12 mouse cellular contexts compared by ENCODE assay signal in the genomic region with DNA sequence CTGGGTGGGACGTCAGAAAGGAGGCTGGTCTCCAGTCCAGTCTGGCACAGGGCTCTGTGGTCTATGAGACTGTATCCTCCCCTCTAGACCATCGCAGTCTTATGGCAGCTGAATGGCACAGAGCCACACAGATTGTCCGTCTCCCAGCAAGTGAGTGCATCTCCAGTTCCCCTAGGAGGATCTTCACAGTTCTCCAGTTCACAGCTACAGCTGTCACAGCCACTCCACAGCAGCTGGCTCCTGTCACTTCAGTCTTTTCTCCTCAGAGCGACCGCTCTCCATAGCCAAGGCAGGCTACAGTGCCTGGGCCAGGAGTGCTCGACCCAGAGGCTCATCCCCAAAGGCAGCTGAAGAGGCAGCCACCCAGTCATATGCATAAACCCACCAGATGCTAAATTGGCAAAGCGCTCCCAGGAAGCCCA. TPM values are rescaled to one million over a fixed set of nuclear protein-coding genes. Genes with fewer than 3 reads are reported as not detected.
DNase-seq lines count a peak whose midpoint lies in the region; ATAC-seq and TF ChIP-seq lines count a peak whose summit lies in the region.
"Had no signal": no experiment of that assay in that cellular context is flagged by ENCODE, and none has a peak within 500 bp of the region (broad histone marks: within the 10 kb centered on the region; RNA-seq: fewer than 3 reads in every experiment).

No protein-coding gene starts in this region.

- peaks cover 48% of the 10 kb centered on the region for H3K27me3 ChIP-seq in midbrain, embryonic 13.5 days
- peaks cover 42% of the 10 kb centered on the region for H3K27me3 ChIP-seq in midbrain, embryonic 11.5 days (ENCODE audit: control insufficient read depth, insufficient read depth, low read length)
- peaks cover 43% of the 10 kb centered on the region for H3K27me3 ChIP-seq in limb, embryonic 14.5 days (ENCODE audit: control insufficient read depth, insufficient read depth, low read length)
- peaks cover 40% of the 10 kb centered on the region for H3K27me3 ChIP-seq in stomach, embryonic 15.5 days (replicated peaks)

- H3K27ac ChIP-seq in gastrocnemius, adult 2 months = peak overlapping the region; percentile 38
- H3K27ac ChIP-seq in midbrain, embryonic 13.5 days = no peak overlapping the region
- no peak overlapping the region for H3K27ac ChIP-seq in midbrain, embryonic 11.5 days (ENCODE audit: low read depth, low read length)
- no peak overlapping the region for H3K27ac ChIP-seq in limb, embryonic 14.5 days (replicated peaks; ENCODE audit: low read depth, low read length)
- H3K27ac ChIP-seq in stomach, embryonic 15.5 days = peak overlapping the region; percentile 63; the same call in 1 of the 2 replicates
- H3K27ac ChIP-seq: forebrain, embryonic 15.5 days; neural tube, embryonic 12.5 days had no signal

- TF ChIP-seq CTCF in gastrocnemius, adult 2 months (IDR thresholded peaks at IDR 0.05) = no peak

- no peak for TF ChIP-seq POLR2A in limb, embryonic 14.5 days (IDR thresholded peaks at IDR 0.05; ENCODE audit: borderline replicate concordance, extremely low read depth, insufficient read depth, insufficient read length)

- DNase-seq in gastrocnemius, adult 2 months = peak; percentile 68
- no peak for DNase-seq in gastrocnemius, adult 8-10 months (ENCODE audit: low spot score in 2 of 2)
- no peak for DNase-seq in midbrain, embryonic 11.5 days (ENCODE audit: low spot score, missing footprints)
- DNase-seq in limb, embryonic 14.5 days (ENCODE audit: low spot score) = peak; percentile 55
- DNase-seq in adrenal gland, adult (ENCODE audit: inconsistent age in 2 of 2, low spot score in 1 of 2) = no peak
- DNase-seq in spleen, postnatal 4 days (ENCODE audit: low spot score in 2 of 2) = no peak

- peaks cover 37% of the 10 kb centered on the region for H3K36me3 ChIP-seq in midbrain, embryonic 13.5 days
- peaks cover 9% of the 10 kb centered on the region; the same call in 1 of the 2 replicates for H3K36me3 ChIP-seq in midbrain, embryonic 11.5 days (ENCODE audit: control insufficient read depth, insufficient read depth, low read length)
- peaks cover 35% of the 10 kb centered on the region for H3K36me3 ChIP-seq in limb, embryonic 14.5 days (ENCODE audit: control insufficient read depth, insufficient read depth, low read length)
- peaks cover 21% of the 10 kb centered on the region for H3K36me3 ChIP-seq in stomach, embryonic 15.5 days

- H3K4me1 ChIP-seq in midbrain, embryonic 13.5 days (replicated peaks) = peaks cover 10% of the 10 kb centered on the region
- peaks cover 11% of the 10 kb centered on the region for H3K4me1 ChIP-seq in midbrain, embryonic 11.5 days (ENCODE audit: control insufficient read depth, insufficient read depth, low read length)
- H3K4me1 ChIP-seq in limb, embryonic 14.5 days (ENCODE audit: control insufficient read depth, insufficient read depth, low read length) = peaks cover 7% of the 10 kb centered on the region
- H3K4me1 ChIP-seq in stomach, embryonic 15.5 days = peaks cover 26% of the 10 kb centered on the region

- 0 out of 2 replicates have a peak, but pooled peaks have one; percentile 17 for ATAC-seq in midbrain, embryonic 13.5 days
- no peak for ATAC-seq in midbrain, embryonic 11.5 days (ENCODE audit: low FRiP score)
- ATAC-seq in limb, embryonic 14.5 days (ENCODE audit: low FRiP score, low read depth) = peak; percentile 72
- peak; percentile 57; the same call in 1 of the 2 replicates for ATAC-seq in stomach, embryonic 15.5 days (ENCODE audit: insufficient read depth, low FRiP score, low read depth)
- ATAC-seq: forebrain, embryonic 15.5 days; inflammation-experienced regulatory T-cells, adult 6 months had no signal

- H3K9me3 ChIP-seq in midbrain, embryonic 13.5 days = no peaks in the 10 kb centered on the region
- H3K9me3 ChIP-seq in midbrain, embryonic 11.5 days (ENCODE audit: control insufficient read depth, low read length) = no peaks in the 10 kb centered on the region
- no peaks in the 10 kb centered on the region for H3K9me3 ChIP-seq in limb, embryonic 14.5 days (ENCODE audit: control insufficient read depth, low read length)
- H3K9me3 ChIP-seq in stomach, embryonic 15.5 days = no peaks in the 10 kb centered on the region
- H3K9me3 ChIP-seq: forebrain, embryonic 15.5 days; neural tube, embryonic 12.5 days had no signal

- no peak overlapping the region for H3K4me2 ChIP-seq in midbrain, embryonic 13.5 days (replicated peaks)
- H3K4me2 ChIP-seq in midbrain, embryonic 11.5 days = no peak overlapping the region
- no peak overlapping the region for H3K4me2 ChIP-seq in limb, embryonic 14.5 days (replicated peaks; ENCODE audit: low read depth, low read length, severe bottlenecking)
- H3K4me2 ChIP-seq in stomach, embryonic 15.5 days = no peak overlapping the region
- H3K4me2 ChIP-seq: forebrain, embryonic 15.5 days; liver, embryonic 11.5 days; neural tube, embryonic 12.5 days had no signal

- WGBS in midbrain, embryonic 13.5 days = 62% methylated on average over 7 of the region's 7 CpGs
- WGBS in midbrain, embryonic 11.5 days = 73% methylated on average over 7 of the region's 7 CpGs
- 71% methylated on average over 7 of the region's 7 CpGs for WGBS in limb, embryonic 14.5 days
- WGBS in stomach, embryonic 15.5 days = 44% methylated on average over 7 of the region's 7 CpGs

- peak overlapping the region; percentile 20; the same call in 1 of the 2 replicates for H3K9ac ChIP-seq in midbrain, embryonic 13.5 days (replicated peaks)
- no peak overlapping the region for H3K9ac ChIP-seq in midbrain, embryonic 11.5 days (ENCODE audit: low read length)
- no peak overlapping the region for H3K9ac ChIP-seq in limb, embryonic 14.5 days (ENCODE audit: low read depth, low read length, severe bottlenecking)
- no peak overlapping the region for H3K9ac ChIP-seq in stomach, embryonic 15.5 days
- H3K9ac ChIP-seq: forebrain, embryonic 15.5 days; neural tube, embryonic 12.5 days had no signal

- intact Hi-C loops in gastrocnemius, adult 2 months (cut with DNase I) = no loop called here

- H3K4me3 ChIP-seq in gastrocnemius, adult 2 months = no peak overlapping the region
- H3K4me3 ChIP-seq in midbrain, embryonic 13.5 days (replicated peaks) = no peak overlapping the region
- no peak overlapping the region for H3K4me3 ChIP-seq in midbrain, embryonic 11.5 days (ENCODE audit: low read depth, low read length)
- H3K4me3 ChIP-seq in limb, embryonic 14.5 days (replicated peaks; ENCODE audit: low read length) = no peak overlapping the region
- H3K4me3 ChIP-seq in stomach, embryonic 15.5 days (replicated peaks) = no peak overlapping the region
- H3K4me3 ChIP-seq: forebrain, embryonic 15.5 days; neural tube, embryonic 12.5 days had no signal

RNA-seq across cellular contexts. Expression of gene Galr2, which starts 5.0 kb away (rescaled TPM):
- total RNA-seq in gastrocnemius, adult 2 months (2021) = under 1 TPM in 1 of 2 experiments, not detected in 1; 0.33 TPM
- total RNA-seq in gastrocnemius, adult 8-10 months (2022) = under 1 TPM in 2 of 4 experiments, not detected in 2; 0.20 to 0.24 TPM
- 0.22 and 0.26 TPM in 2 replicates for polyA plus RNA-seq in midbrain, embryonic 13.5 days (2015; fragmentation: Nextera tagmentation; extraction: Ambion mirVana)
- 0.07 and 0.34 TPM in 2 replicates for polyA plus RNA-seq in midbrain, embryonic 11.5 days (2014; fragmentation: Nextera tagmentation; extraction: Ambion mirVana)
- polyA plus RNA-seq in limb, embryonic 14.5 days (2012; rRNA removed) = 0.24 and 0.59 TPM in 2 replicates
- polyA plus RNA-seq in limb, embryonic 14.5 days (2014; fragmentation: Nextera tagmentation; extraction: Ambion mirVana) = 0.33 and 0.37 TPM in 2 replicates
- 0.15 and 0.35 TPM in 2 replicates for polyA plus RNA-seq in stomach, embryonic 15.5 days (2015; fragmentation: Nextera tagmentation; extraction: Ambion mirVana)
- polyA plus RNA-seq: forebrain, embryonic 15.5 days; inflammation-experienced regulatory T-cells, adult 6 months had no signal

RNA-seq across cellular contexts. Expression of gene Srp68, which starts 11.8 kb away (rescaled TPM):
- total RNA-seq in gastrocnemius, adult 2 months (2021) = 10 to 100 TPM; 87.7 to 89.2 TPM
- 10 to 100 TPM; 86.7 to 99.9 (median 90.8) TPM for total RNA-seq in gastrocnemius, adult 8-10 months (2022)
- polyA plus RNA-seq in midbrain, embryonic 13.5 days (2015; fragmentation: Nextera tagmentation; extraction: Ambion mirVana) = 63.4 and 68.5 TPM in 2 replicates
- 72.8 and 78.6 TPM in 2 replicates for polyA plus RNA-seq in midbrain, embryonic 11.5 days (2014; fragmentation: Nextera tagmentation; extraction: Ambion mirVana)
- 106 and 111 TPM in 2 replicates for polyA plus RNA-seq in limb, embryonic 14.5 days (2012; rRNA removed)
- polyA plus RNA-seq in limb, embryonic 14.5 days (2014; fragmentation: Nextera tagmentation; extraction: Ambion mirVana) = 94.9 and 103 TPM in 2 replicates
- 89.5 and 101 TPM in 2 replicates for polyA plus RNA-seq in stomach, embryonic 15.5 days (2015; fragmentation: Nextera tagmentation; extraction: Ambion mirVana)

RNA-seq across cellular contexts. Expression of gene Exoc7, which starts 21.3 kb away (rescaled TPM):
- total RNA-seq in gastrocnemius, adult 2 months (2021) = 100 to 1,000 TPM in 1 of 2 experiments, 10 to 100 TPM in 1; 74.1 to 106 TPM
- 10 to 100 TPM; 62.3 to 84.9 (median 73.3) TPM for total RNA-seq in gastrocnemius, adult 8-10 months (2022)
- polyA plus RNA-seq in midbrain, embryonic 13.5 days (2015; fragmentation: Nextera tagmentation; extraction: Ambion mirVana) = 92.0 and 104 TPM in 2 replicates
- polyA plus RNA-seq in midbrain, embryonic 11.5 days (2014; fragmentation: Nextera tagmentation; extraction: Ambion mirVana) = 59.9 and 61.3 TPM in 2 replicates
- 57.7 and 66.7 TPM in 2 replicates for polyA plus RNA-seq in limb, embryonic 14.5 days (2012; rRNA removed)
- polyA plus RNA-seq in limb, embryonic 14.5 days (2014; fragmentation: Nextera tagmentation; extraction: Ambion mirVana) = 72.0 and 72.7 TPM in 2 replicates
- polyA plus RNA-seq in stomach, embryonic 15.5 days (2015; fragmentation: Nextera tagmentation; extraction: Ambion mirVana) = 52.3 and 52.9 TPM in 2 replicates

RNA-seq across cellular contexts. Expression of gene Evpl, which starts 47.9 kb away (rescaled TPM):
- total RNA-seq in gastrocnemius, adult 2 months (2021) = under 1 TPM in 1 of 2 experiments, not detected in 1; 0.14 TPM
- under 1 TPM in 1 of 4 experiments, not detected in 3; 0.04 TPM for total RNA-seq in gastrocnemius, adult 8-10 months (2022)
- 0.28 and 0.30 TPM in 2 replicates for polyA plus RNA-seq in midbrain, embryonic 13.5 days (2015; fragmentation: Nextera tagmentation; extraction: Ambion mirVana)
- polyA plus RNA-seq in midbrain, embryonic 11.5 days (2014; fragmentation: Nextera tagmentation; extraction: Ambion mirVana) = 0.26 TPM in 2 replicates
- 6.0 and 8.2 TPM in 2 replicates for polyA plus RNA-seq in limb, embryonic 14.5 days (2012; rRNA removed)
- 17.0 and 21.8 TPM in 2 replicates for polyA plus RNA-seq in limb, embryonic 14.5 days (2014; fragmentation: Nextera tagmentation; extraction: Ambion mirVana)
- polyA plus RNA-seq in stomach, embryonic 15.5 days (2015; fragmentation: Nextera tagmentation; extraction: Ambion mirVana) = 9.8 and 17.0 TPM in 2 replicates
- polyA plus RNA-seq: inflammation-experienced regulatory T-cells, adult 6 months had no signal

RNA-seq across cellular contexts. Expression of gene Foxj1, which starts 49.4 kb away (rescaled TPM):
- total RNA-seq in gastrocnemius, adult 2 months (2021) = under 1 TPM in 1 of 2 experiments, not detected in 1; 0.14 TPM
- total RNA-seq in gastrocnemius, adult 8-10 months (2022) = not detected
- polyA plus RNA-seq in midbrain, embryonic 13.5 days (2015; fragmentation: Nextera tagmentation; extraction: Ambion mirVana) = 6.2 and 12.4 TPM in 2 replicates
- 3.5 and 3.8 TPM in 2 replicates for polyA plus RNA-seq in midbrain, embryonic 11.5 days (2014; fragmentation: Nextera tagmentation; extraction: Ambion mirVana)
- 0.85 and 0.88 TPM in 2 replicates for polyA plus RNA-seq in limb, embryonic 14.5 days (2012; rRNA removed)
- 0.14 TPM in 1 of 2 replicates, not detected in the other for polyA plus RNA-seq in limb, embryonic 14.5 days (2014; fragmentation: Nextera tagmentation; extraction: Ambion mirVana)
- polyA plus RNA-seq in stomach, embryonic 15.5 days (2015; fragmentation: Nextera tagmentation; extraction: Ambion mirVana) = 0.97 and 1.1 TPM in 2 replicates
- polyA plus RNA-seq: inflammation-experienced regulatory T-cells, adult 6 months had no signal

Comparison
In these comparisons a context has a peak if more than half of its experiments do, and no peak if none do; other contexts are left out.
1. DNase-seq: peak in gastrocnemius, adult 2 months (single experiment) and limb, embryonic 14.5 days (single experiment); none in gastrocnemius, adult 8-10 months (0 of 2), midbrain, embryonic 11.5 days (single experiment), adrenal gland, adult (0 of 2) and spleen, postnatal 4 days (0 of 2).
2. H3K27ac ChIP-seq: peak in gastrocnemius, adult 2 months (single experiment) and stomach, embryonic 15.5 days (single experiment); none in midbrain, embryonic 13.5 days (single experiment), midbrain, embryonic 11.5 days (single experiment) and limb, embryonic 14.5 days (single experiment).